Mouse (Mus musculus): Measurements from ENCODE around the gene Kdm5b. TPM values are rescaled to one million over a fixed set of nuclear protein-coding genes. Genes with fewer than 3 reads are reported as not detected.
"Not testable (repeated sequence)": the region's sequence is repeated elsewhere in the genome, so short reads cannot be mapped to it uniquely, and the experiment has no call there.

Kdm5b gene
- total RNA-seq, 1 experiment, result 127 TPM

DNA sequence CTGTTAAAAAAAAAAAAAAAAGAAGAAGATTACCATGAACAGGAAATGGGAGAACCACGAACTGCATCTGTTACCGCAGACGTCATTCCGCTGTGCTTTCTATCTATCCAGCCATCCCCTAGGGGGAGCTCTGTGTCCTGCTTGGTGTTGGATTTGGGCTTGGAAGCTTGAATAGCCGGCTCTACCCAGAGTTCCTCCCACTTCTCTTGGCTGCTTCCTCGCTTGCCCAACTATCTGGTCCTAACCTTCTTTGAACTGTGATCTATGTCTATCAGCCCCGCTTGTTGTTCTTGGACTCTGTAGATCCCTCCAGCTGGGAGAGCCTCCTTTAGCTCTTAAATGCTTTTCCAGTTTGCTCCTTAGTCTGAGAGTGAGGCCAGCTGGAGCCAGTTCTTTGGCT, 41.3 kb upstream of the Kdm5b start:
- H3K36me3 ChIP-seq (ENCODE audit: control insufficient read depth, insufficient read depth, low read length, poor library complexity, severe bottlenecking), result no peaks in the 10 kb centered on the region
- peaks cover 4 to 6% of the 10 kb centered on the region in 2 experiments; a peak in 3 of 4 replicates for H3K4me1 ChIP-seq (ENCODE audit: control insufficient read depth in 2 of 2, insufficient read depth in 2 of 2, low read length in 2 of 2, poor library complexity in 1 of 2)
- no peak overlapping the region for H3K27ac ChIP-seq (ENCODE audit: insufficient read depth, low read depth, low read length, poor library complexity, severe bottlenecking)
- no peak for TF ChIP-seq CHD2 (IDR thresholded peaks at IDR 0.05; ENCODE audit: low read depth, low read length)
- TF ChIP-seq MAFK (IDR thresholded peaks at IDR 0.05; ENCODE audit: insufficient read depth, low read depth, low read length), result 0 out of 2 replicates have a peak, but pooled peaks have one; percentile 38
- TF ChIP-seq HCFC1 (IDR thresholded peaks at IDR 0.05; ENCODE audit: borderline replicate concordance, insufficient read depth, low read length), result 0 out of 2 replicates have a peak, but pooled peaks have one; percentile 41
- TF ChIP-seq ZNF384 (IDR thresholded peaks at IDR 0.05; ENCODE audit: low read depth, low read length), result peak; percentile 97
- TF ChIP-seq ZC3H11A (IDR thresholded peaks at IDR 0.05; ENCODE audit: borderline replicate concordance, low read depth, low read length), result peak; percentile 66; the same call in 1 of the 2 replicates
- H3K9ac ChIP-seq (ENCODE audit: insufficient read depth, low read depth, low read length, poor library complexity, severe bottlenecking), result no peak overlapping the region
- in situ Hi-C loops (cut with MboI; ENCODE audit: low sequenced_read_pairs in 2 of 2, unreplicated experiment in 2 of 2), result no loop called here
- DNase-seq (ENCODE audit: low read depth, low spot score), result peak; percentile 93
- H3K4me3 ChIP-seq (ENCODE audit: insufficient read depth in 1 of 2, low read depth in 1 of 2, low read length in 2 of 2, poor library complexity in 1 of 2, severe bottlenecking in 1 of 2), result peak overlapping the region in 1 of 2 experiments; percentile 2; a peak in 1 of 4 replicates
- H3K9me3 ChIP-seq (ENCODE audit: control insufficient read depth, insufficient read depth, low read depth, low read length), result no peaks in the 10 kb centered on the region

DNA sequence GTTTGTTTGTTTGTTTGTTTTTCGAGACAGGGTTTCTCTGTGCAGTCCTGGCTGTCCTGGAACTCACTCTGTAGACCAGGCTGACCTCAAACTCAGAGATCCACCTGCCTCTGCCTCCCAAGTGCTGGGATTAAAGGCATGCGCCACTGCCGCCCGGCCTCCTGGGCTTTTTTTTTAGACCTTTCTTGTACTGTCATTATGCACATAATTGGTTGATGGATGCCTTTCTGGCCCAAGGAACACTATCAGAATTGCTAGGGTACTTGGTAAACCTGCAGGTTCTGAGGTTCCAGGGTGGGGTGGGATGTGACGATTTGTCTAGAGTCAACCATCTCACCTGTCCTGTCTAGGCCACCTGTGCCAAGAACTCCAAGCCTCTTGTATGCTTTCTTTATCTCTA, 40.8 kb upstream of the Kdm5b start:
- H3K4me1 ChIP-seq (ENCODE audit: control insufficient read depth in 2 of 2, insufficient read depth in 2 of 2, low read length in 2 of 2, poor library complexity in 1 of 2); H3K36me3 ChIP-seq (ENCODE audit: control insufficient read depth, insufficient read depth, low read length, poor library complexity, severe bottlenecking); H3K9ac ChIP-seq (ENCODE audit: insufficient read depth, low read depth, low read length, poor library complexity, severe bottlenecking); DNase-seq (ENCODE audit: low read depth, low spot score); H3K27ac ChIP-seq (ENCODE audit: insufficient read depth, low read depth, low read length, poor library complexity, severe bottlenecking); H3K9me3 ChIP-seq (ENCODE audit: control insufficient read depth, insufficient read depth, low read depth, low read length); H3K4me3 ChIP-seq (ENCODE audit: insufficient read depth in 1 of 2, low read depth in 1 of 2, low read length in 2 of 2, poor library complexity in 1 of 2, severe bottlenecking in 1 of 2); in situ Hi-C loops (cut with MboI; ENCODE audit: low sequenced_read_pairs in 2 of 2, unreplicated experiment in 2 of 2): not testable (repeated sequence)

DNA sequence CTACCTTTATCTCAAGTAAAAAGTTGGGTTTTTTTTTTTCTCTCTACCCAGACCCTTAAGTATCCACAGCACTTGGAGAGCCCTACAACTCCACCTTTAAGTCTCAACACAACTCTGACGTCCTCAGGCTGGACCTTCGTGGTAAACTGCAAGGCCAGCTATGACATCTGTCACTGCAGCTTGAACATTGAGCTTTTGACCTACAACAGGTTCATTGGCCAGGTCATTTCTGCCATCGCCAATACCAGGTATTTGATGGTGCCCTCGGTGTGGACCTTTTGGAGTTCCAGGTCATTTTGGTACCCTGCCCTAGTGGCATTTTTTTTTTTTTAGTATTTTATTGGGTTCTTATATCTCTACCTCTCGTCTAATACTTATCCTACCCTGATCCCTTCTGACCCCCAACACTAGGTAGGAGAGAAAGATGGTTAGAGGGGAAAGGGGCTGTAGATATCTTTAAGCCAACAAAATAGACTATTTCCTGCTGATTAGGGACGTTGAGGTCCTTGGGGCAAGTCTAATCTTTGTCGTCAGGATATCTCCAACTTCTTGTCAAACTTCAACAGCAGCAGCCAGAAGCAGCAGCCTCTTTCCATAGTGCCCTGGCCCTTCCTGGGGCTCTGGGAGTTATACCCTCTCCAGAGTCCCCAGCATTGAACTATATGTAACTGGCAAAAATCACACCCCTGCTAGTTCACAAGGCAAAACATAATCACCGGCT, 39.8 kb upstream of the Kdm5b start:
- in situ Hi-C loops (cut with MboI; ENCODE audit: low sequenced_read_pairs in 2 of 2, unreplicated experiment in 2 of 2), result no loop called here
- no peak for TF ChIP-seq CHD2 (IDR thresholded peaks at IDR 0.05; ENCODE audit: low read depth, low read length)
- TF ChIP-seq HCFC1 (IDR thresholded peaks at IDR 0.05; ENCODE audit: borderline replicate concordance, insufficient read depth, low read length), result no peak
- TF ChIP-seq ZC3H11A (IDR thresholded peaks at IDR 0.05; ENCODE audit: borderline replicate concordance, low read depth, low read length), result no peak
- TF ChIP-seq ZNF384 (IDR thresholded peaks at IDR 0.05; ENCODE audit: low read depth, low read length), result no peak
- TF ChIP-seq MAFK (IDR thresholded peaks at IDR 0.05; ENCODE audit: insufficient read depth, low read depth, low read length), result no peak
- Histone ChIP-seq H3K36me3 (ENCODE audit: control insufficient read depth, insufficient read depth, low read length, poor library complexity, severe bottlenecking) (no peaks in the 10 kb centered on the region), H3K9ac (ENCODE audit: insufficient read depth, low read depth, low read length, poor library complexity, severe bottlenecking) (no peak overlapping the region), H3K27ac (ENCODE audit: insufficient read depth, low read depth, low read length, poor library complexity, severe bottlenecking) (no peak overlapping the region), H3K4me1 (ENCODE audit: control insufficient read depth in 2 of 2, insufficient read depth in 2 of 2, low read length in 2 of 2, poor library complexity in 1 of 2) (peaks cover 3 to 6% of the 10 kb centered on the region in 2 experiments; a peak in 1 of 4 replicates), H3K9me3 (ENCODE audit: control insufficient read depth, insufficient read depth, low read depth, low read length) (no peaks in the 10 kb centered on the region), H3K4me3 (ENCODE audit: insufficient read depth in 1 of 2, low read depth in 1 of 2, low read length in 2 of 2, poor library complexity in 1 of 2, severe bottlenecking in 1 of 2) (no peak overlapping the region)
- DNase-seq (ENCODE audit: low read depth, low spot score), result no peak

GRCm38 (mm10) chr1:134521163-134521562, 38.8 kb upstream of the Kdm5b start:
- Histone ChIP-seq H3K4me3 (ENCODE audit: insufficient read depth in 1 of 2, low read depth in 1 of 2, low read length in 2 of 2, poor library complexity in 1 of 2, severe bottlenecking in 1 of 2) (no peak overlapping the region), H3K4me1 (ENCODE audit: control insufficient read depth in 2 of 2, insufficient read depth in 2 of 2, low read length in 2 of 2, poor library complexity in 1 of 2) (peaks cover 3 to 6% of the 10 kb centered on the region in 2 experiments; a peak in 1 of 4 replicates), H3K9ac (ENCODE audit: insufficient read depth, low read depth, low read length, poor library complexity, severe bottlenecking) (no peak overlapping the region), H3K27ac (ENCODE audit: insufficient read depth, low read depth, low read length, poor library complexity, severe bottlenecking) (no peak overlapping the region), H3K36me3 (ENCODE audit: control insufficient read depth, insufficient read depth, low read length, poor library complexity, severe bottlenecking) (no peaks in the 10 kb centered on the region), H3K9me3 (ENCODE audit: control insufficient read depth, insufficient read depth, low read depth, low read length) (no peaks in the 10 kb centered on the region)
- in situ Hi-C loops (cut with MboI; ENCODE audit: low sequenced_read_pairs in 2 of 2, unreplicated experiment in 2 of 2), result no loop called here
- no peak for TF ChIP-seq MAFK (IDR thresholded peaks at IDR 0.05; ENCODE audit: insufficient read depth, low read depth, low read length)
- no peak for TF ChIP-seq HCFC1 (IDR thresholded peaks at IDR 0.05; ENCODE audit: borderline replicate concordance, insufficient read depth, low read length)
- no peak for TF ChIP-seq ZNF384 (IDR thresholded peaks at IDR 0.05; ENCODE audit: low read depth, low read length)
- TF ChIP-seq ZC3H11A (IDR thresholded peaks at IDR 0.05; ENCODE audit: borderline replicate concordance, low read depth, low read length), result no peak
- TF ChIP-seq CHD2 (IDR thresholded peaks at IDR 0.05; ENCODE audit: low read depth, low read length), result no peak
- DNase-seq (ENCODE audit: low read depth, low spot score), result no peak
